Mouse (Mus musculus) erythroblast, embryonic 14.5 days (primary cell): ENCODE data around the gene Cops6.

Source experiments
- GATA1 ChIP-seq: IDR thresholded peaks from 2 replicates; pipeline ENCODE4 v1.6.1; 2012; ENCODE audit warnings: low read length, inconsistent platforms, mixed read lengths
- TAL1 ChIP-seq: IDR thresholded peaks from 3 replicates; pipeline ENCODE4 v1.6.1; 2012; ENCODE audit warnings: low read length, inconsistent platforms, mixed read lengths

- TF ChIP-seq TAL1 (no peak), GATA1 (no peak)
Measured at GRCm38 (mm10) chr5:138170936-138171561, 10.2 kb downstream of the Cops6 start.
